Mouse (Mus musculus) stomach, embryonic 14.5 days (tissue): ENCODE measurements around the gene Neu4. TPM values are rescaled to one million over a fixed set of nuclear protein-coding genes. Genes with fewer than 3 reads are reported as not detected.
"Not testable (repeated sequence)": the region's sequence is repeated elsewhere in the genome, so short reads cannot be mapped to it uniquely, and the experiment has no call there.

Source experiments
- ATAC-seq: fragments of 200-750 bp; cut with Nextera tagmentation; 2 replicates; pipeline ENCODE4 v1.8.0; 2017; ENCODE audit warnings: low read depth, moderate TSS enrichment; ENCODE audit not compliant: insufficient number of reproducible peaks, insufficient read depth, low FRiP score
- H3K27ac ChIP-seq: fragments of 300-500 bp; sonication (generic); 2 replicates; pipeline ENCODE4 v1.5.1; 2014; ENCODE audit warnings: mild to moderate bottlenecking, low read length, moderate library complexity, mixed read lengths
- H3K27me3 ChIP-seq: fragments of 300-500 bp; sonication (generic); 2 replicates; pipeline ENCODE4 v1.6.1; 2014; ENCODE audit warnings: low read length, control low read depth, mixed read lengths; ENCODE audit not compliant: control insufficient read depth, insufficient read depth
- H3K36me3 ChIP-seq: fragments of 300-500 bp; sonication (generic); 2 replicates; pipeline ENCODE4 v1.6.1; 2014; ENCODE audit warnings: mild to moderate bottlenecking, control low read depth, low read length, moderate library complexity, mixed read lengths; ENCODE audit not compliant: control insufficient read depth, insufficient read depth
- H3K4me1 ChIP-seq: fragments of 300-500 bp; sonication (generic); 2 replicates; pipeline ENCODE4 v1.6.1; 2014; ENCODE audit warnings: low read length, control low read depth, mixed read lengths; ENCODE audit not compliant: control insufficient read depth, insufficient read depth
- H3K4me2 ChIP-seq: fragments of 300-500 bp; sonication (generic); replicated peaks from 2 replicates; pipeline ENCODE4 v1.6.1; 2014; ENCODE audit warnings: low read depth, low read length, control low read depth
- H3K4me3 ChIP-seq: fragments of 300-500 bp; sonication (generic); 2 replicates; pipeline ENCODE4 v1.5.1; 2014; ENCODE audit warnings: low read depth, low read length, control low read depth
- H3K9ac ChIP-seq: fragments of 300-500 bp; sonication (generic); replicated peaks from 2 replicates; pipeline ENCODE4 v1.6.1; 2014; ENCODE audit warnings: low read depth, mild to moderate bottlenecking, control low read depth, low read length, moderate library complexity, mixed read lengths
- H3K9me3 ChIP-seq: fragments of 300-500 bp; sonication (generic); 2 replicates; pipeline ENCODE4 v1.6.1; 2016; ENCODE audit warnings: low read depth, low read length, control low read depth; ENCODE audit not compliant: control insufficient read depth
- WGBS: fragments of 180-500 bp; shearing (Covaris S2); extraction: QIAGEN DNeasy Blood & Tissue Kit; methylation state at CpG from one replicate; pipeline ENCODE4 v1.1.7; 2014; 5-methylcytosine and 5-hydroxymethylcytosine counted together
- polyA plus RNA-seq: library from polyadenylated mRNA; unstranded; fragments of >200 nt; fragmentation: Nextera tagmentation; extraction: Ambion mirVana; gene quantifications from 2 replicates; pipeline ENCODE4 v1.2.1, GENCODE M21; 2014

Gene Neu4
- polyA plus RNA-seq, 1 experiment from 2014 or later, result not detected

GRCm38 (mm10) chr1:93991491-93991890 lies 28.8 kb upstream of the Neu4 start:
- WGBS, result 74% methylated on average over 3 of the region's 3 CpGs
- H3K36me3 ChIP-seq, H3K4me2 ChIP-seq, H3K4me3 ChIP-seq, H3K9ac ChIP-seq, H3K4me1 ChIP-seq, H3K9me3 ChIP-seq, H3K27me3 ChIP-seq, H3K27ac ChIP-seq, ATAC-seq: not testable (repeated sequence)

GRCm38 (mm10) chr1:94001023-94001422 lies 19.2 kb upstream of the Neu4 start:
- Histone ChIP-seq H3K36me3 (no peaks in the 10 kb centered on the region), H3K9me3 (no peaks in the 10 kb centered on the region), H3K4me1 (no peaks in the 10 kb centered on the region), H3K4me2 (no peak overlapping the region), H3K27ac (no peak overlapping the region), H3K27me3 (no peaks in the 10 kb centered on the region), H3K9ac (no peak overlapping the region), H3K4me3 (no peak overlapping the region)
- 85% methylated on average over 2 of the region's 2 CpGs for WGBS
- no peak for ATAC-seq

GRCm38 (mm10) chr1:94005954-94006506 lies 14.2 kb upstream of the Neu4 start:
- H3K4me2 ChIP-seq, H3K36me3 ChIP-seq, H3K9me3 ChIP-seq, H3K9ac ChIP-seq, H3K4me3 ChIP-seq, H3K4me1 ChIP-seq, H3K27me3 ChIP-seq, ATAC-seq, H3K27ac ChIP-seq: not testable (repeated sequence)
- 58% methylated on average over 2 of the region's 2 CpGs for WGBS

GRCm38 (mm10) chr1:94008826-94009225 lies 11.4 kb upstream of the Neu4 start:
- not testable (repeated sequence) for H3K4me1 ChIP-seq, H3K27me3 ChIP-seq, ATAC-seq, H3K9ac ChIP-seq, H3K9me3 ChIP-seq, H3K4me3 ChIP-seq, H3K4me2 ChIP-seq, H3K36me3 ChIP-seq, H3K27ac ChIP-seq
- 85% methylated on average over 15 of the region's 19 CpGs for WGBS

- Histone ChIP-seq H3K4me3 (no peak overlapping the region), H3K4me1 (no peaks in the 10 kb centered on the region), H3K9me3 (no peaks in the 10 kb centered on the region), H3K27me3 (no peaks in the 10 kb centered on the region), H3K36me3 (no peaks in the 10 kb centered on the region), H3K9ac (no peak overlapping the region), H3K4me2 (no peak overlapping the region), H3K27ac (no peak overlapping the region)
- ATAC-seq, result no peak
- 67% methylated on average over 3 of the region's 3 CpGs for WGBS
These were observed 8.6 kb upstream of the Neu4 start for GRCm38 (mm10) chr1:94011643-94012042.

- no peak overlapping the region for H3K4me3 ChIP-seq
- no peak for ATAC-seq
- H3K9ac ChIP-seq, result no peak overlapping the region
- no peaks in the 10 kb centered on the region for H3K4me1 ChIP-seq
- H3K4me2 ChIP-seq, result no peak overlapping the region
- 79% methylated on average over 12 of the region's 12 CpGs for WGBS
- H3K9me3 ChIP-seq, result no peaks in the 10 kb centered on the region
- no peaks in the 10 kb centered on the region for H3K27me3 ChIP-seq
- H3K36me3 ChIP-seq, result no peaks in the 10 kb centered on the region
- H3K27ac ChIP-seq, result no peak overlapping the region
These were observed 7.4 kb downstream of the Neu4 start for GRCm38 (mm10) chr1:94027506-94028108.

- no peak overlapping the region for H3K9ac ChIP-seq
- WGBS, result 85% methylated on average over 2 of the region's 2 CpGs
These were observed 8.5 kb downstream of the Neu4 start for GRCm38 (mm10) chr1:94028741-94029140.

GRCm38 (mm10) chr1:94033075-94033602 lies 12.9 kb downstream of the Neu4 start:
- H3K36me3 ChIP-seq, result no peaks in the 10 kb centered on the region
- no peaks in the 10 kb centered on the region for H3K9me3 ChIP-seq
- no peaks in the 10 kb centered on the region for H3K4me1 ChIP-seq
- H3K27ac ChIP-seq, result no peak overlapping the region
- WGBS, result 74% methylated on average over 2 of the region's 2 CpGs
- H3K9ac ChIP-seq, result no peak overlapping the region
- ATAC-seq, result no peak
- H3K27me3 ChIP-seq, result no peaks in the 10 kb centered on the region
- H3K4me2 ChIP-seq, result no peak overlapping the region
- H3K4me3 ChIP-seq, result no peak overlapping the region

More at GRCm38 (mm10) chr1:94028741-94029140, 8.5 kb downstream of the Neu4 start:
- H3K4me3 ChIP-seq, result no peak overlapping the region
- ATAC-seq, result no peak
- H3K36me3 ChIP-seq, result no peaks in the 10 kb centered on the region
- H3K4me1 ChIP-seq, result no peaks in the 10 kb centered on the region
- H3K27me3 ChIP-seq, result no peaks in the 10 kb centered on the region
- H3K4me2 ChIP-seq, result no peak overlapping the region
- no peaks in the 10 kb centered on the region for H3K9me3 ChIP-seq
- H3K27ac ChIP-seq, result no peak overlapping the region
